Mouse (Mus musculus) MEL (cell line): ENCODE data around the gene Klhdc4. TPM values are rescaled to one million over a fixed set of nuclear protein-coding genes. Genes with fewer than 3 reads are reported as not detected.

ENCODE experiments used
- DNase-seq: peaks from one replicate; pipeline ENCODE4 v3.0.0; 2011; ENCODE audit warnings: low read depth, low spot score
- H3K27ac ChIP-seq: 2 replicates; pipeline ENCODE4 v1.5.1; 2012; ENCODE audit warnings: low read depth, mild to moderate bottlenecking, control low read depth, low read length, moderate library complexity; ENCODE audit not compliant: control insufficient read depth
- H3K27me3 ChIP-seq, 2 experiments: fragments of 150-350 bp in 1 of 2; sonication (generic) in 1 of 2; 2 replicates each; pipeline ENCODE4 v1.6.1; 2012; ENCODE audit warnings: low read length in 2 of 2, mild to moderate bottlenecking in 2 of 2, improper control_type of control experiment in 1 of 2, moderate library complexity in 1 of 2; ENCODE audit not compliant: insufficient read depth in 2 of 2, control insufficient read depth in 1 of 2
- H3K36me3 ChIP-seq, 2 experiments: 2 replicates each; pipeline ENCODE4 v1.6.1; 2012 to 2014; ENCODE audit warnings: low read length in 2 of 2, improper control_type of control experiment in 1 of 2, inconsistent platforms in 1 of 2, mild to moderate bottlenecking in 1 of 2; ENCODE audit not compliant: insufficient read depth in 2 of 2, control insufficient read depth in 1 of 2
- H3K4me1 ChIP-seq, 2 experiments: fragments of 150-350 bp in 1 of 2; sonication (generic) in 1 of 2; 2 replicates each; pipeline ENCODE4 v1.6.1; 2012; ENCODE audit warnings: low read length in 2 of 2, improper control_type of control experiment in 1 of 2, mild to moderate bottlenecking in 1 of 2; ENCODE audit not compliant: insufficient read depth in 2 of 2, control insufficient read depth in 1 of 2
- H3K4me3 ChIP-seq, 2 experiments: fragments of 150-350 bp in 1 of 2; sonication (generic) in 1 of 2; 2 replicates each; pipeline ENCODE4 v1.5.1; 2012; ENCODE audit warnings: low read depth in 2 of 2, low read length in 2 of 2, mild to moderate bottlenecking in 2 of 2, moderate library complexity in 2 of 2, control low read depth in 1 of 2, improper control_type of control experiment in 1 of 2; ENCODE audit not compliant: control insufficient read depth in 1 of 2, insufficient read depth in 1 of 2
- H3K79me2 ChIP-seq: 2 replicates; pipeline ENCODE4 v1.6.1; 2012; ENCODE audit warnings: mild to moderate bottlenecking, low read length, moderate library complexity; ENCODE audit not compliant: control insufficient read depth, poor library complexity, insufficient read depth
- H3K9ac ChIP-seq: 2 replicates; pipeline ENCODE4 v1.6.1; 2012; ENCODE audit warnings: low read depth, mild to moderate bottlenecking, control low read depth, low read length, moderate library complexity; ENCODE audit not compliant: control insufficient read depth, poor library complexity, severe bottlenecking
- H3K9me3 ChIP-seq: fragments of 150-350 bp; sonication (generic); replicated peaks from 2 replicates; pipeline ENCODE4 v1.6.1; 2012; ENCODE audit warnings: mild to moderate bottlenecking, low read length, improper control_type of control experiment, moderate library complexity; ENCODE audit not compliant: insufficient read depth
- BHLHE40 ChIP-seq: IDR thresholded peaks from 2 replicates; pipeline ENCODE4 v1.6.1; 2012; ENCODE audit warnings: low read depth, mild to moderate bottlenecking, inconsistent platforms, low read length, improper control_type of control experiment, borderline replicate concordance
- CHD2 ChIP-seq: IDR thresholded peaks from 2 replicates; pipeline ENCODE4 v1.6.1; 2011; ENCODE audit warnings: low read length, improper control_type of control experiment
- CTCF ChIP-seq, 3 experiments: IDR thresholded peaks in 2 of 3; conservative IDR thresholded peaks in 1 of 3; 2 replicates each; pipeline ENCODE4 v1.5.1; 2011 to 2012; ENCODE audit warnings: low read length in 3 of 3, low read depth in 2 of 3, mild to moderate bottlenecking in 2 of 3, improper control_type of control experiment in 1 of 3, inconsistent platforms in 1 of 3, mixed read lengths in 1 of 3, moderate library complexity in 1 of 3; ENCODE audit not compliant: control insufficient read depth in 1 of 3, insufficient read depth in 1 of 3, poor library complexity in 1 of 3, severe bottlenecking in 1 of 3
- E2F4 ChIP-seq: IDR thresholded peaks from 2 replicates; pipeline ENCODE4 v1.6.1; 2011; ENCODE audit warnings: low read depth, low read length, improper control_type of control experiment, borderline replicate concordance
- GABPA ChIP-seq: IDR thresholded peaks from 2 replicates; pipeline ENCODE4 v1.6.1; 2012; ENCODE audit warnings: low read depth, mild to moderate bottlenecking, inconsistent platforms, low read length, improper control_type of control experiment, moderate library complexity
- GATA1 ChIP-seq: IDR thresholded peaks from 2 replicates; pipeline ENCODE4 v1.6.1; 2011; ENCODE audit warnings: low read depth, low read length, improper control_type of control experiment
- KAT2A ChIP-seq: conservative IDR thresholded peaks from 2 replicates; pipeline ENCODE4 v1.6.1; 2012; ENCODE audit warnings: low read depth, low read length, improper control_type of control experiment, inconsistent platforms
- MAFK ChIP-seq: IDR thresholded peaks from 2 replicates; pipeline ENCODE4 v1.6.1; 2011; ENCODE audit warnings: low read depth, mild to moderate bottlenecking, low read length, improper control_type of control experiment, borderline replicate concordance
- MEF2A ChIP-seq: IDR thresholded peaks from 2 replicates; pipeline ENCODE4 v1.6.1; 2014; ENCODE audit warnings: low read depth, mild to moderate bottlenecking, inconsistent platforms, low read length, improper control_type of control experiment; ENCODE audit not compliant: poor library complexity, insufficient replicate concordance, severe bottlenecking; ENCODE audit errors: extremely low read depth
- MXI1 ChIP-seq: IDR thresholded peaks from 2 replicates; pipeline ENCODE4 v1.6.1; 2011; ENCODE audit warnings: mild to moderate bottlenecking, low read depth, low read length, improper control_type of control experiment
- MYC ChIP-seq: IDR thresholded peaks from 2 replicates; pipeline ENCODE4 v1.6.1; 2011; ENCODE audit warnings: low read depth, mild to moderate bottlenecking, low read length, improper control_type of control experiment, moderate library complexity
- NELFE ChIP-seq: IDR thresholded peaks from 2 replicates; pipeline ENCODE4 v1.6.1; 2011; ENCODE audit warnings: low read depth, low read length, improper control_type of control experiment
- NRF1 ChIP-seq: IDR thresholded peaks from 2 replicates; pipeline ENCODE4 v1.6.1; 2014; ENCODE audit warnings: low read depth, mild to moderate bottlenecking, inconsistent platforms, low read length, improper control_type of control experiment, moderate library complexity; ENCODE audit not compliant: poor library complexity, insufficient read depth, severe bottlenecking
- POLR2A ChIP-seq, 2 experiments: IDR thresholded peaks; 2 replicates each; pipeline ENCODE4 v1.6.1; 2011 to 2012; ENCODE audit warnings: low read length in 2 of 2, mild to moderate bottlenecking in 2 of 2, control low read depth in 1 of 2, improper control_type of control experiment in 1 of 2, low read depth in 1 of 2, moderate library complexity in 1 of 2; ENCODE audit not compliant: control insufficient read depth in 1 of 2, insufficient read depth in 1 of 2, poor library complexity in 1 of 2
- POLR2AphosphoS2 ChIP-seq: IDR thresholded peaks from 2 replicates; pipeline ENCODE4 v1.6.1; 2011; ENCODE audit warnings: low read length, improper control_type of control experiment
- POLR2AphosphoS5 ChIP-seq: IDR thresholded peaks from 2 replicates; pipeline ENCODE4 v1.6.1; 2012; ENCODE audit warnings: low read depth, borderline replicate concordance, mild to moderate bottlenecking, inconsistent platforms, low read length, moderate library complexity, mixed read lengths
- RAD21 ChIP-seq: IDR thresholded peaks from 2 replicates; pipeline ENCODE4 v1.6.1; 2011; ENCODE audit warnings: mild to moderate bottlenecking, low read depth, low read length, improper control_type of control experiment
- TAL1 ChIP-seq: IDR thresholded peaks from 2 replicates; pipeline ENCODE4 v1.6.1; 2012; ENCODE audit warnings: mild to moderate bottlenecking, inconsistent platforms, low read length, moderate library complexity, mixed read lengths
- TBP ChIP-seq: IDR thresholded peaks from 2 replicates; pipeline ENCODE4 v1.8.0; 2011; ENCODE audit warnings: low read depth, low read length, improper control_type of control experiment
- TCF12 ChIP-seq: IDR thresholded peaks from 2 replicates; pipeline ENCODE4 v1.6.1; 2014; ENCODE audit warnings: low read depth, mild to moderate bottlenecking, inconsistent platforms, low read length, improper control_type of control experiment, moderate library complexity
- ZKSCAN1 ChIP-seq: IDR thresholded peaks from 2 replicates; pipeline ENCODE4 v1.6.1; 2012; ENCODE audit warnings: low read depth, mild to moderate bottlenecking, inconsistent platforms, low read length, improper control_type of control experiment, moderate library complexity
- ZNF384 ChIP-seq: IDR thresholded peaks from 2 replicates; pipeline ENCODE4 v1.6.1; 2012; ENCODE audit warnings: low read depth, mild to moderate bottlenecking, inconsistent platforms, low read length, improper control_type of control experiment
- polyA plus RNA-seq, 2 experiments: library from polyadenylated mRNA; stranded (reverse) in 1 of 2; unstranded in 1 of 2; fragments of >175 nt in 1 of 2; fragments of >200 nt in 1 of 2; gene quantifications; 2 replicates each; pipeline versions ENCODE4 v1.2.1 to v1.2.4; 2012; ENCODE audit warnings: low replicate concordance in 2 of 2, low read depth in 1 of 2; ENCODE audit not compliant: insufficient read length in 2 of 2, insufficient read depth in 1 of 2, missing spikeins in 1 of 2
- total RNA-seq: library from RNA; depleted of rRNA; stranded (reverse); fragments of 300-350 nt; gene quantifications from 2 replicates; pipeline ENCODE4 v1.2.3, GENCODE M21; 2012

The Klhdc4 gene
- total and polyA plus RNA-seq, 3 experiments, result 49.8 to 65.2 TPM; not detected in 1

- Histone ChIP-seq H3K9me3 (no peaks in the 10 kb centered on the region), H3K27ac (no peak overlapping the region), H3K4me1 (no peaks in the 10 kb centered on the region), H3K9ac (no peak overlapping the region), H3K36me3 (no peaks in the 10 kb centered on the region), H3K27me3 (no peaks in the 10 kb centered on the region), H3K79me2 (no peaks in the 10 kb centered on the region), H3K4me3 (no peak overlapping the region)
- DNase-seq, result no peak
- TF ChIP-seq POLR2AphosphoS5 (no peak), POLR2AphosphoS2 (no peak), CHD2 (no peak), NELFE (no peak), MAFK (no peak), NRF1 (no peak), RAD21 (no peak), TCF12 (no peak), TBP (no peak), MXI1 (no peak), BHLHE40 (no peak), MEF2A (no peak), POLR2A (IDR thresholded peaks at IDR 0.05; ENCODE audit: control insufficient read depth in 1 of 2, insufficient read depth in 1 of 2, low read depth in 1 of 2, low read length in 2 of 2, poor library complexity in 1 of 2) (no peak), CTCF (IDR thresholded peaks at IDR 0.05 in 2 of 3, conservative IDR thresholded peaks at IDR 0.05 in 1 of 3; ENCODE audit: control insufficient read depth in 1 of 3, insufficient read depth in 1 of 3, low read depth in 2 of 3, low read length in 3 of 3, poor library complexity in 1 of 3, severe bottlenecking in 1 of 3) (no peak)
These were observed 60.3 kb downstream of the Klhdc4 start for GRCm38 (mm10) chr8:121769095-121769494.

- Histone ChIP-seq H3K9ac (no peak overlapping the region), H3K27ac (no peak overlapping the region), H3K4me3 (no peak overlapping the region), H3K9me3 (no peaks in the 10 kb centered on the region), H3K36me3 (no peaks in the 10 kb centered on the region), H3K79me2 (no peaks in the 10 kb centered on the region), H3K4me1 (no peaks in the 10 kb centered on the region), H3K27me3 (no peaks in the 10 kb centered on the region)
- no peak for DNase-seq
- no peak for TF ChIP-seq TAL1
- no peak for TF ChIP-seq CTCF (IDR thresholded peaks at IDR 0.05 in 2 of 3, conservative IDR thresholded peaks at IDR 0.05 in 1 of 3; ENCODE audit: control insufficient read depth in 1 of 3, insufficient read depth in 1 of 3, low read depth in 2 of 3, low read length in 3 of 3, poor library complexity in 1 of 3, severe bottlenecking in 1 of 3)
- no peak for TF ChIP-seq MAFK
- TF ChIP-seq MXI1, result no peak
- TF ChIP-seq ZNF384, result no peak
- no peak for TF ChIP-seq POLR2A (IDR thresholded peaks at IDR 0.05; ENCODE audit: control insufficient read depth in 1 of 2, insufficient read depth in 1 of 2, low read depth in 1 of 2, low read length in 2 of 2, poor library complexity in 1 of 2)
- TF ChIP-seq NRF1, result no peak
- TF ChIP-seq E2F4, result no peak
- no peak for TF ChIP-seq MYC
- no peak for TF ChIP-seq CHD2
- TF ChIP-seq GABPA, result no peak
- no peak for TF ChIP-seq KAT2A
- no peak for TF ChIP-seq POLR2AphosphoS2
- TF ChIP-seq GATA1, result no peak
- no peak for TF ChIP-seq TCF12
- no peak for TF ChIP-seq TBP
- no peak for TF ChIP-seq ZKSCAN1
- no peak for TF ChIP-seq POLR2AphosphoS5
These were observed 63.7 kb downstream of the Klhdc4 start for GRCm38 (mm10) chr8:121765594-121766138.
